Mouse (Mus musculus) CH12.LX (cell line): ENCODE results near the gene Glt8d2. TPM values are rescaled to one million over a fixed set of nuclear protein-coding genes. Genes with fewer than 3 reads are reported as not detected.

Experiments used
- DNase-seq: peaks from one replicate; pipeline ENCODE4 v3.0.0-alpha.2; 2013; ENCODE audit errors: extremely low read depth
- H3K27ac ChIP-seq: 2 replicates; pipeline ENCODE4 v1.5.1; 2012; ENCODE audit warnings: low read depth, mild to moderate bottlenecking, control low read depth, moderate library complexity; ENCODE audit not compliant: insufficient read depth
- H3K27me3 ChIP-seq: replicated peaks from 2 replicates; pipeline ENCODE3; 2012; ENCODE audit warnings: inconsistent platforms
- H3K36me3 ChIP-seq, 2 experiments: replicated peaks in 1 of 2; 2 replicates each; pipeline versions ENCODE3 to v1.6.1; 2012; ENCODE audit warnings: inconsistent platforms in 1 of 2, low read length in 1 of 2, mild to moderate bottlenecking in 1 of 2, mixed read lengths in 1 of 2, moderate library complexity in 1 of 2; ENCODE audit not compliant: control insufficient read depth in 1 of 2, insufficient read depth in 1 of 2
- H3K4me1 ChIP-seq, 2 experiments: 2 replicates each; pipeline ENCODE4 v1.6.1; 2012; ENCODE audit warnings: inconsistent platforms in 1 of 2, moderate library complexity in 1 of 2; ENCODE audit not compliant: insufficient read depth in 2 of 2, control insufficient read depth in 1 of 2
- H3K4me2 ChIP-seq: 2 replicates; pipeline ENCODE4 v1.6.1; 2012; ENCODE audit warnings: low read depth, mild to moderate bottlenecking, control low read depth; ENCODE audit not compliant: poor library complexity, insufficient read depth, severe bottlenecking
- H3K4me3 ChIP-seq, 3 experiments: fragments of 150-350 bp in 1 of 3; sonication (generic) in 1 of 3; replicated peaks in 1 of 3; 2 replicates each; pipeline versions ENCODE3 to v1.5.1; 2011 to 2012; ENCODE audit warnings: low read depth in 2 of 3, low read length in 2 of 3, mild to moderate bottlenecking in 2 of 3, moderate library complexity in 2 of 3, control low read depth in 1 of 3, improper control_type of control experiment in 1 of 3, inconsistent platforms in 1 of 3, mixed read lengths in 1 of 3; ENCODE audit not compliant: poor library complexity in 1 of 3
- H3K79me2 ChIP-seq: replicated peaks from 2 replicates; pipeline ENCODE4 v1.6.1; 2012; ENCODE audit warnings: mild to moderate bottlenecking, moderate library complexity; ENCODE audit not compliant: control insufficient read depth, poor library complexity, insufficient read depth, severe bottlenecking; ENCODE audit errors: extremely low read depth
- H3K9ac ChIP-seq: 2 replicates; pipeline ENCODE4 v1.6.1; 2012; ENCODE audit warnings: low read depth, mild to moderate bottlenecking, control low read depth, moderate library complexity; ENCODE audit not compliant: insufficient read depth
- H3K9me3 ChIP-seq: replicated peaks from 2 replicates; pipeline ENCODE3; 2012; ENCODE audit warnings: low read length, inconsistent platforms, mixed read lengths
- CHD1 ChIP-seq: IDR thresholded peaks from 2 replicates; pipeline ENCODE4 v1.6.1; 2012; ENCODE audit warnings: low read depth, low read length, improper control_type of control experiment, inconsistent platforms
- CHD2 ChIP-seq: IDR thresholded peaks from 2 replicates; pipeline ENCODE4 v1.6.1; 2011; ENCODE audit warnings: low read length, improper control_type of control experiment
- E2F4 ChIP-seq: IDR thresholded peaks from 2 replicates; pipeline ENCODE4 v1.6.1; 2011; ENCODE audit warnings: low read depth, low read length, improper control_type of control experiment; ENCODE audit not compliant: insufficient replicate concordance
- ETS1 ChIP-seq: conservative IDR thresholded peaks from 2 replicates; pipeline ENCODE4 v1.6.1; 2012; ENCODE audit warnings: low read depth, mild to moderate bottlenecking, inconsistent platforms, low read length, improper control_type of control experiment, moderate library complexity
- GABPA ChIP-seq: IDR thresholded peaks from 2 replicates; pipeline ENCODE4 v1.6.1; 2012; ENCODE audit warnings: low read depth, low read length, improper control_type of control experiment, inconsistent platforms; ENCODE audit not compliant: insufficient replicate concordance
- HCFC1 ChIP-seq: IDR thresholded peaks from 2 replicates; pipeline ENCODE4 v1.6.1; 2012; ENCODE audit warnings: low read depth, mild to moderate bottlenecking, inconsistent platforms, low read length, improper control_type of control experiment
- IRF4 ChIP-seq: IDR thresholded peaks from 2 replicates; pipeline ENCODE4 v1.6.1; 2014; ENCODE audit warnings: low read depth, mild to moderate bottlenecking, inconsistent platforms, low read length, improper control_type of control experiment
- JUN ChIP-seq: IDR thresholded peaks from 2 replicates; pipeline ENCODE4 v1.6.1; 2011; ENCODE audit warnings: low read depth, mild to moderate bottlenecking, low read length, improper control_type of control experiment, moderate library complexity; ENCODE audit not compliant: insufficient read depth
- KAT2A ChIP-seq: IDR thresholded peaks from 2 replicates; pipeline ENCODE4 v1.6.1; 2012; ENCODE audit warnings: low read length, improper control_type of control experiment, inconsistent platforms; ENCODE audit not compliant: insufficient replicate concordance
- MAX ChIP-seq: IDR thresholded peaks from 2 replicates; pipeline ENCODE4 v1.6.1; 2011; ENCODE audit warnings: low read length, improper control_type of control experiment
- MAZ ChIP-seq: IDR thresholded peaks from 2 replicates; pipeline ENCODE4 v1.6.1; 2012; ENCODE audit warnings: low read depth, mild to moderate bottlenecking, inconsistent platforms, low read length, improper control_type of control experiment, moderate library complexity
- MEF2A ChIP-seq: IDR thresholded peaks from 2 replicates; pipeline ENCODE4 v1.6.1; 2014; ENCODE audit warnings: low read depth, mild to moderate bottlenecking, inconsistent platforms, low read length, improper control_type of control experiment, borderline replicate concordance
- MYC ChIP-seq: IDR thresholded peaks from 2 replicates; pipeline ENCODE4 v1.6.1; 2011; ENCODE audit warnings: low read depth, mild to moderate bottlenecking, improper control_type of control experiment, low read length
- POLR2AphosphoS2 ChIP-seq: IDR thresholded peaks from 2 replicates; pipeline ENCODE4 v1.6.1; 2011; ENCODE audit warnings: low read depth, low read length, improper control_type of control experiment
- SIN3A ChIP-seq: IDR thresholded peaks from 2 replicates; pipeline ENCODE4 v1.6.1; 2012; ENCODE audit warnings: low read length, improper control_type of control experiment, inconsistent platforms
- SMC3 ChIP-seq: IDR thresholded peaks from 2 replicates; pipeline ENCODE4 v1.6.1; 2011; ENCODE audit warnings: low read depth, low read length, improper control_type of control experiment
- TBP ChIP-seq: conservative IDR thresholded peaks from 2 replicates; pipeline ENCODE4 v1.6.1; 2011; ENCODE audit warnings: low read depth, low read length, improper control_type of control experiment
- USF1 ChIP-seq: IDR thresholded peaks from 2 replicates; pipeline ENCODE4 v1.6.1; 2014; ENCODE audit warnings: low read depth, mild to moderate bottlenecking, inconsistent platforms, low read length, improper control_type of control experiment
- ZMIZ1 ChIP-seq: IDR thresholded peaks from 2 replicates; pipeline ENCODE4 v1.6.1; 2012; ENCODE audit warnings: low read depth, mild to moderate bottlenecking, inconsistent platforms, low read length, improper control_type of control experiment
- dilution Hi-C: fragments of 300-500 bp; cut with MboI; formaldehyde crosslinking; loops from 2 replicates; pipeline ENCODE4 v1.14.3; 2020; ENCODE audit warnings: low sequenced_read_pairs; ENCODE audit not compliant: extremely low pct_unique_long_range_greater_than_20kb, extremely low pct_ligation_motif_present
- in situ Hi-C: fragments of 300-500 bp; cut with MboI; formaldehyde crosslinking; loops from 3 replicates; pipeline ENCODE4 v1.14.3; 2019; ENCODE audit warnings: low sequenced_read_pairs, low pct_ligation_motif_present, low pct_unique_long_range_greater_than_20kb, mixed read lengths
- polyA plus RNA-seq: library from polyadenylated mRNA; unstranded; fragments of >175 nt; gene quantifications from 2 replicates; pipeline ENCODE4 v1.2.1, GENCODE M21; 2012; ENCODE audit warnings: low read depth; ENCODE audit not compliant: insufficient read length
- total RNA-seq, 2 experiments: library from RNA; depleted of rRNA; stranded (reverse); fragments of 300-350 nt in 1 of 2; fragments of >200 nt in 1 of 2; gene quantifications; 2 replicates each; pipeline ENCODE4 v1.2.3; 2012 to 2014

Gene Glt8d2
- total and polyA plus RNA-seq, 3 experiments = not detected

- Histone ChIP-seq H3K79me2 (no peaks in the 10 kb centered on the region), H3K4me1 (no peaks in the 10 kb centered on the region), H3K4me2 (no peak overlapping the region), H3K9me3 (peaks cover 2% of the 10 kb centered on the region), H3K27ac (no peak overlapping the region), H3K9ac (no peak overlapping the region), H3K36me3 (no peaks in the 10 kb centered on the region), H3K4me3 (no peak overlapping the region), H3K27me3 (no peaks in the 10 kb centered on the region)
- no peak for DNase-seq
- dilution Hi-C loops = no loop called here
- in situ Hi-C loops = no loop called here
- TF ChIP-seq POLR2AphosphoS2 = no peak
- no peak for TF ChIP-seq MEF2A
- no peak for TF ChIP-seq CHD1
- no peak for TF ChIP-seq SMC3
These were observed 9.7 kb downstream of the Glt8d2 start for GRCm38 (mm10) chr10:82680769-82681168.

- Histone ChIP-seq H3K4me2 (no peak overlapping the region), H3K36me3 (no peaks in the 10 kb centered on the region), H3K4me1 (no peaks in the 10 kb centered on the region), H3K79me2 (no peaks in the 10 kb centered on the region), H3K27me3 (no peaks in the 10 kb centered on the region), H3K4me3 (no peak overlapping the region), H3K9ac (no peak overlapping the region), H3K27ac (no peak overlapping the region), H3K9me3 (no peaks in the 10 kb centered on the region)
- TF ChIP-seq ETS1 (no peak), USF1 (no peak), GABPA (no peak), POLR2AphosphoS2 (no peak), TBP (no peak), CHD2 (no peak)
- in situ Hi-C loops = no loop called here
- no peak for DNase-seq
- dilution Hi-C loops = no loop called here
These were observed 13.5 kb downstream of the Glt8d2 start for GRCm38 (mm10) chr10:82676949-82677348.

DNA sequence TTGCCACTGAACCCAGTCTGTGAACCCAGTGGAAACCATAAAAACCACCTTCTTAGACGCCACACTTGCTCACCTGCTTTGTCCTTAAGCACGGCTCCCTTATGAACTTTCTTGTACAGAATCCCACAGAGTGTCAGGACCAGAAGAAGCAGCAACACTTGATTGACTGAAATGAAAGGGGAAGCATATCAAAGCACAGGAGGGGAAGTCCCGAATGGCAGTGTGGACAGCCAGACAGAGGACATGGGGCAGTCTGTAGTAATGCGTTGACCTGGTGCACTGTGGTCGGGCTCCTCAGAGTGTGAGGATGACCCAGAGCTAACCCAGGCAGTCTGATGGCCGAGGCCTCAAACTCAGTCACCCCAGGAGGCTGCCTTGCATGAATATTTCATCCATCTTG, 20.2 kb downstream of the Glt8d2 start:
- H3K79me2 ChIP-seq = no peaks in the 10 kb centered on the region
- dilution Hi-C loops = no loop called here
- H3K4me3 ChIP-seq = no peak overlapping the region
- TF ChIP-seq ZMIZ1 (no peak), MAX (no peak), MYC (no peak), JUN (no peak), SIN3A (no peak), HCFC1 (no peak), SMC3 (no peak), KAT2A (no peak), E2F4 (no peak), MAZ (no peak), IRF4 (no peak)
- in situ Hi-C loops = no loop called here
- no peak overlapping the region for H3K27ac ChIP-seq
- peaks cover 9 to 11% of the 10 kb centered on the region in 2 experiments for H3K4me1 ChIP-seq
- H3K27me3 ChIP-seq = no peaks in the 10 kb centered on the region
- H3K9ac ChIP-seq = no peak overlapping the region
- H3K9me3 ChIP-seq = no peaks in the 10 kb centered on the region
- H3K36me3 ChIP-seq = no peaks in the 10 kb centered on the region
- DNase-seq = no peak
- H3K4me2 ChIP-seq = no peak overlapping the region
